ENCODE assay signal across 23 mouse cellular contexts in the genomic region with DNA sequence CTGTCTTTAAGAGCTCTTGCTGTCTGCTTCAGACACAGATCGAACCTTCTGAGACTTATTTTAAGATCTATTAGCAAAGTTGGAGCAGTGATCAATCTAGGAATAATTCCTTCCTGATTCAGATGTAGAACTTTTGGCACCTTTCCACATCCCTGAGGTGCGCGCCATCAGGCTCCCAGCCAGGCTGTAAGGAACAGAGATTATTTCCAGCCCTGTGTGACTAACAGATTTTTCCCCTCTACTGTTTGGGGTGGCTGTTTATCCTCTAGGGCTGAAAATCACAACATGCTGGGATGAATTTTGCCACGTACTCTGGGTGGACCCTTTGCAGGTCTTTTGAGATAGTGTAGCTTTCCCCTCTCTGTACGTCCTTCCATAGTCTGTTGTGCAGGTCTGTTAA.
DNase-seq lines count a peak whose midpoint lies in the region; ATAC-seq and TF ChIP-seq lines count a peak whose summit lies in the region.
"Had no signal": no experiment of that assay in that cellular context is flagged by ENCODE, and none has a peak within 500 bp of the region (broad histone marks: within the 10 kb centered on the region; RNA-seq: fewer than 3 reads in every experiment).

No protein-coding gene starts in this region.

- intact Hi-C loops in left cerebral cortex, postnatal 4 days (cut with DNase I): no loop called here
- intact Hi-C loops in left cerebral cortex, postnatal 10 days (cut with DNase I): no loop called here

- H3K36me3 ChIP-seq in forebrain, embryonic 14.5 days (ENCODE audit: control insufficient read depth, insufficient read depth, low read length): no peaks in the 10 kb centered on the region
- H3K36me3 ChIP-seq in forebrain, embryonic 11.5 days (ENCODE audit: control insufficient read depth, insufficient read depth, low read length): no peaks in the 10 kb centered on the region
- H3K36me3 ChIP-seq in forebrain, postnatal 0 days (ENCODE audit: insufficient read depth): no peaks in the 10 kb centered on the region
- H3K36me3 ChIP-seq: heart, embryonic 10.5 days; hindbrain, embryonic 10.5 days; limb, embryonic 12.5 days had no signal

- H3K9ac ChIP-seq in forebrain, embryonic 14.5 days (ENCODE audit: low read length): no peak overlapping the region
- no peak overlapping the region for H3K9ac ChIP-seq in forebrain, embryonic 11.5 days (ENCODE audit: low read length)
- H3K9ac ChIP-seq in forebrain, postnatal 0 days: no peak overlapping the region
- H3K9ac ChIP-seq: limb, embryonic 12.5 days; liver, embryonic 14.5 days had no signal

- no peak for TF ChIP-seq CTCF in forebrain, postnatal 0 days (IDR thresholded peaks at IDR 0.05; ENCODE audit: low read depth)

- 47% methylated on average over 5 of the region's 5 CpGs for WGBS in forebrain, embryonic 14.5 days
- 79% methylated on average over 5 of the region's 5 CpGs for WGBS in forebrain, embryonic 11.5 days
- WGBS in forebrain, postnatal 0 days: 52% methylated on average over 5 of the region's 5 CpGs

- DNase-seq in forebrain, embryonic 14.5 days (ENCODE audit: low spot score): peak; percentile 24
- no peak for DNase-seq in forebrain, embryonic 11.5 days (ENCODE audit: low spot score)
- peak; percentile 5 for DNase-seq in left cerebral cortex, postnatal 4 days
- no peak for DNase-seq in left cerebral cortex, postnatal 10 days (ENCODE audit: extremely low spot score in 1 of 2, low spot score in 2 of 2)
- peak; percentile 64 for DNase-seq in cerebellum, adult 8-10 months
- DNase-seq in urinary bladder, postnatal 10 days (ENCODE audit: low spot score): no peak
- DNase-seq in forebrain, postnatal 0 days: no peak
- DNase-seq: adrenal gland, postnatal 36 days; B cell, adult 2 months; gastrocnemius, postnatal 25 days; kidney, adult 9 months; layer of hippocampus, postnatal 36 days; midbrain, embryonic 14.5 days; retina, postnatal 1 day; right cerebral cortex, postnatal 4 days; thymus, postnatal 14 days had no signal

- H3K27me3 ChIP-seq in forebrain, embryonic 14.5 days (replicated peaks; ENCODE audit: control insufficient read depth, insufficient read depth, low read length): no peaks in the 10 kb centered on the region
- no peaks in the 10 kb centered on the region for H3K27me3 ChIP-seq in forebrain, embryonic 11.5 days (ENCODE audit: control insufficient read depth, insufficient read depth, low read length)
- H3K27me3 ChIP-seq in forebrain, postnatal 0 days (ENCODE audit: insufficient read depth, low read length): no peaks in the 10 kb centered on the region
- H3K27me3 ChIP-seq: limb, embryonic 12.5 days; Patski had no signal

- 0 out of 2 replicates have a peak, but pooled peaks cover 2% of the 10 kb centered on the region for H3K4me1 ChIP-seq in forebrain, embryonic 14.5 days (ENCODE audit: control insufficient read depth, insufficient read depth, low read length)
- no peaks in the 10 kb centered on the region for H3K4me1 ChIP-seq in forebrain, embryonic 11.5 days (replicated peaks; ENCODE audit: control insufficient read depth, insufficient read depth, low read length)
- H3K4me1 ChIP-seq in forebrain, postnatal 0 days (ENCODE audit: insufficient read depth): no peaks in the 10 kb centered on the region
- H3K4me1 ChIP-seq: heart, embryonic 10.5 days; hindbrain, embryonic 10.5 days; limb, embryonic 12.5 days had no signal

- ATAC-seq in forebrain, embryonic 14.5 days: no peak
- ATAC-seq in forebrain, embryonic 11.5 days (replicated peaks; ENCODE audit: low FRiP score): no peak
- ATAC-seq in forebrain, postnatal 0 days: no peak
- ATAC-seq: activated CD4-positive, CD25-positive, alpha-beta regulatory T cell, adult 4 months; inflammation-experienced regulatory T-cells, adult 6 months; Patski had no signal

- no peak overlapping the region for H3K27ac ChIP-seq in forebrain, embryonic 14.5 days (ENCODE audit: low read depth, low read length)
- no peak overlapping the region for H3K27ac ChIP-seq in forebrain, embryonic 11.5 days (ENCODE audit: low read depth, low read length)
- H3K27ac ChIP-seq in forebrain, postnatal 0 days (ENCODE audit: low read depth, low read length): no peak overlapping the region
- H3K27ac ChIP-seq: heart, embryonic 10.5 days; hindbrain, embryonic 10.5 days; limb, embryonic 12.5 days; liver, embryonic 14.5 days had no signal

- no peaks in the 10 kb centered on the region for H3K9me3 ChIP-seq in forebrain, embryonic 14.5 days (replicated peaks; ENCODE audit: control insufficient read depth, low read length)
- no peaks in the 10 kb centered on the region for H3K9me3 ChIP-seq in forebrain, embryonic 11.5 days (ENCODE audit: control insufficient read depth, low read length)
- H3K9me3 ChIP-seq in forebrain, postnatal 0 days (ENCODE audit: low read length): no peaks in the 10 kb centered on the region
- H3K9me3 ChIP-seq: heart, embryonic 10.5 days; hindbrain, embryonic 10.5 days; limb, embryonic 12.5 days had no signal

- H3K4me3 ChIP-seq in forebrain, embryonic 14.5 days (ENCODE audit: low read depth, low read length): no peak overlapping the region
- no peak overlapping the region for H3K4me3 ChIP-seq in forebrain, embryonic 11.5 days (ENCODE audit: low read depth, low read length)
- no peak overlapping the region for H3K4me3 ChIP-seq in forebrain, postnatal 0 days (ENCODE audit: low read depth, low read length)
- H3K4me3 ChIP-seq: heart, embryonic 10.5 days; hindbrain, embryonic 10.5 days; limb, embryonic 12.5 days had no signal

- H3K4me2 ChIP-seq in forebrain, embryonic 14.5 days (ENCODE audit: low read length): no peak overlapping the region
- no peak overlapping the region for H3K4me2 ChIP-seq in forebrain, embryonic 11.5 days (ENCODE audit: low read depth, low read length, severe bottlenecking)
- no peak overlapping the region for H3K4me2 ChIP-seq in forebrain, postnatal 0 days (ENCODE audit: low read depth)
- H3K4me2 ChIP-seq: limb, embryonic 12.5 days had no signal

Comparison
In these comparisons a context has a peak if more than half of its experiments do, and no peak if none do; other contexts are left out.
1. DNase-seq: peak in forebrain, embryonic 14.5 days (single experiment), left cerebral cortex, postnatal 4 days (single experiment) and cerebellum, adult 8-10 months (single experiment); none in forebrain, embryonic 11.5 days (single experiment), left cerebral cortex, postnatal 10 days (0 of 2), urinary bladder, postnatal 10 days (single experiment) and forebrain, postnatal 0 days (single experiment).